Mouse (Mus musculus) stomach, postnatal 0 days (tissue): Measurements from ENCODE around the gene Acaa1a.

Experiments used
- CTCF ChIP-seq: IDR thresholded peaks from 2 replicates; pipeline ENCODE4 v1.5.1; 2016; ENCODE audit warnings: antibody characterized with exemption, low read depth, mild to moderate bottlenecking, moderate library complexity
- EP300 ChIP-seq: optimal IDR thresholded peaks from 2 replicates; pipeline ENCODE3; 2016; ENCODE audit warnings: antibody characterized with exemption

DNA sequence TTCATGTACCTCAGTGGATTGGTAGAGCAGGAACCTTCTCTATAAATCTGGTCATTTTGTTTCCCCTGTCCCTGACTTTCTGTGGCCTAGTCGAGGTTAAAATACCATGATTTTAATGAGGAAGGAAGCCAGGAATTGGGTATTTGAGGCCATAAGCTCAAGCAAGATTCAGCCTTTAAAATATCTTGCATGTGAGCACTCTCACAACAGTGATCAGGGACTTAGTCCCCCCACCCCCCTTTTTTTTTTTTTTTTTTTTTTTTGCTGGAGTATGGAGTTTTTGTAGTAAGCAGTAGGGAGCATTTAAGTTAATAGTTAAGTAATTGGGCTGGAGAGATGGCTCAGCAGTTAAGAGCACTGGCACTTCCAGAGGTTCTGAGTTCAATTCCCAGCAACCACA, 15.3 kb upstream of the Acaa1a start:
- TF ChIP-seq CTCF (no peak), EP300 (no peak)
